Mouse (Mus musculus): Measurements from ENCODE around the gene Oas1g.
A peak's percentile ranks its signal among the peaks of the same experiment; 100 is the strongest.
"Not testable (repeated sequence)": the region's sequence is repeated elsewhere in the genome, so short reads cannot be mapped to it uniquely, and the experiment has no call there.

The Oas1g gene

DNA sequence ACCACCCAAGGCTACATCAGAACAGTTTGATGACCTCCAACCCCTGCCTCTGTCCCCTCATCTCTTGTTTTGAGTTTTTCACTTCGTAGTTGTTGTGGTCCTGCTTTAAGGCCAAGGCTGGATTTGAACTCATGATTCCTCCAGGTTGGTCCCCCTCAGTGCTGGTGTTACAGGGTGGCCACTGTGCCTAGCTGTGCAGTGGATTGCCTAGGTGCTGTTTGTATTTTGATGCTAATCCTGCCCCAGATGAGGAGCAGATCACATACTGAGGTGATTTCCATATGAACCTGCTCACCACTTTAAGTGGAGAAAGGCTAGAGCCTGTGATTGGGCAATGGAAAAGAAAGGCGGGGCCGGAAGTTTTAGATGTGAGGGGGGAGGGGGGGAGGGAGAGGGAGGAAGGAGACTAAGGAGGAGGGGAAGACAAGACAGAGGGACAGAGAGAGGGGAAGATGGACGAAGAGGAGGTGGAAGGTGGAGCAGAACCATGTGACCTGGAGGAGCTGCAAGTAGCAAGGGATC is 942 bp upstream of the Oas1g start:
- not testable (repeated sequence) for DNase-seq

DNA sequence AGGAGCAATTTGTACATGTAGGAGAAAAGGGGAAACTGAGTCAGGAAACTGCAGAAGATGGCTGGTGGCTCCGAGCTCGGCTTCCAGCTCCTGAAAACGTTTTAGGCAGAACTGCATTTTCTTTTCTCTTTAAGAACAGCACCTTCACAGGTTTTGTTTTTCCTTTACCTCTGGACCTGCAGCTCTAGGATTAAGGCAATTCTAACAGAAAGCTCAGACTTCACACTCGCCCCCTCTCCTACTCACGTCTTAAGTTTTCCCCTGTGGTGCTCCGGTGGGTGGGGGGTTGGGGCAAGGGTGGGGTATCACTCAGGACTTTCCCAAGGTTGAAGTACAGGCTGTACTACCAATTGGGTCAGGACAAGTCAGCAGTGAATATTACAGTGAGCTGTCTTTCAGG is 418 bp upstream of the Oas1g start:
- no peak for DNase-seq

DNA sequence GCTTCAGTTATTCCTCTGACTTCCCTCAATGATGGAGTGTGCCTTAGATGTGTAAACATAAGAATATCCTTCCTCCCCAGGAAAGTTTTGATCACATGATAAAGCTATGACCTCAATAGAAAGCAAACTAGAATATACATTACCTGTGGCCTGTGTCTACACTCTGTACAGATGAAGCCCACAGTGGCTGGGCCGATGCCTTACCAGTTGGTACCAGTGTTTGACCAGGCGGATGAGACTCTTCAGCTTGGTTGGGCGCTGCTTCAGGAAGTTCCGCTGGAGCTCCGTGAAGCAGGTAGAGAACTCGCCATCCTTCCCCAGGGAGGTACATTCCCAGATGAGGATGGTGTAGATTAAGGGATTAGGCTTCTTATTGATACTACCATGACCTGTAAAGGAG is 5.7 kb downstream of the Oas1g start:
- DNase-seq: not testable (repeated sequence)

GRCm38 (mm10) chr5:120878803-120879202 is 8.6 kb downstream of the Oas1g start:
- not testable (repeated sequence) for DNase-seq

GRCm38 (mm10) chr5:120877407-120877806 is 10.0 kb downstream of the Oas1g start:
- DNase-seq: not testable (repeated sequence)

DNA sequence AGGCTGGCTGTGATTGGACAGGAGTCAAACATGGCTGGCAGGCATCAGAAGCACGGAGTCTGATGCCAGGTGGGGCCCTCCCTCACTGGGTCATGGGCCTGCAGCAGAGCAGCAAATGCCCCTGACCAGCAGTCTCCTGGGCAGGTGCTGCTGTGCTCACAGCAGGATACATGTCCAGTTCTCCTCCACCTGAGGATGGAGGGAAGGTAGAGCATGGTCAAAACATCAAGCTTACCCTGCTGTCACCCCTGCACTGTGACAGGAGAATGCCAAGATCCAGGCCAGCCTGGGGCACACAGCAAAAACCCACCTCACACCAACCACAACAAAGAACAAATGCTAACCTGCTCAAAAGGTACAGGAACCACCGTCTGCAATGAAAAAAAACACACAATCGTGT is 10.6 kb downstream of the Oas1g start:
- not testable (repeated sequence) for DNase-seq

GRCm38 (mm10) chr5:120871469-120871868 is 15.9 kb downstream of the Oas1g start:
- no peak for DNase-seq

GRCm38 (mm10) chr5:120870782-120871181 is 16.6 kb downstream of the Oas1g start:
- no peak for DNase-seq

- no peak for DNase-seq
Measured at GRCm38 (mm10) chr5:120870081-120870480, 17.3 kb downstream of the Oas1g start.

DNA sequence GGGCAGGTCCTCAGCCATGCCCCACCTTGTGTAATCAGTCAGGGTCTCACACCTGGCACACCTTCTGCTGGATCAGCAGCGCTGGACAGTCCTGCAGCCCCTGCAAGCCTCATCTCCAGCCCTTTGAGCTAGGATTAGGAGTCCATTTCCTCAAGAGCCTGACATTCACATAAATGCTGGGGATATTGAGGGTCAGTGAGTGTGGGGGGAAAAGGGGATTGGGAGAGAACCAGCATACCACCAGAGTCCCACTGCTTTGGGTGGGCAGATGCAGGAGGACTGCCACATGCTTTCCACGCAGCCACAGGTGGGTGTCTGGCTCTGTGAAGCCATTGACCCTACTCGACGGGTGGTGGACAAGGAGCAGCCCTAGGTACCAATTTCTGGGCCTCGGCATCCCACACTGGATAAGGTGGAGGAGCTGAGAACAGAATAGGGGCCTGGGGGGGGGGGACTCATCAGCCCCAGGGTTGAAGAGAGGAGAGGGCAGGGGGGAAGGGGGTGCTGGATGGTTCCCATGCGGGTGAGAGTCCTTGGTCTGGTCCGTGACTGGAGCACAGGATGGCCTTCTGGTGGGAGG is 17.9 kb downstream of the Oas1g start:
- no peak for DNase-seq

DNA sequence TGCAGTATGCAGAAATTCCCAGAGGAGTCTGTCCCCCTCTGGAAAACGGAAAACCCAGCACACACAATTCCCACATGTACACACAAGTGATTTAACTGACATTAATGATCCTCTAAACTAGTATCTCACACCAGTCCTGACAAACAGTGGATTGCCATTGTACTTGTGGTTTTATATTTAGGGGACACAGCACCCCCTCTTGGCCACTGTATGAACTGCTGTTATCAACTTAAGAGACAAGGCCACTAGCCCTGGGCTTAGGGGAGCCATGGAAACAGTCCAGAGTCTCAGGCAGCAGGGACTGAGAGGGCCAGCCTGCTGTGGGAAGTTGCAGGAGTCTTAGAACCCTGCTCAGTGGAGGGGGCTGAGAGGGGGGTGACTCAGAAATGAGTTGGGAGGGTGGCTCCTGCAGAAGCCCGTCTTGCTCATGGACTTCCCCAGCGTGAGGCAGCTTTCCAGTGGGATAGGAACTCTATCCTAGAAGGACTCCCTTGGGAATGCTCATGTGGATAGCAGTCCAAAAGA is 22.0 kb downstream of the Oas1g start:
- DNase-seq: peak; percentile 18

- no peak for DNase-seq
Measured at GRCm38 (mm10) chr5:120861121-120861520, 26.3 kb downstream of the Oas1g start, which contains the start of gene Oas1h. Oas1h (plus strand) TSS chr5:120861421.

- no peak for DNase-seq
Measured at GRCm38 (mm10) chr5:120859241-120859640, 28.2 kb downstream of the Oas1g start.

DNA sequence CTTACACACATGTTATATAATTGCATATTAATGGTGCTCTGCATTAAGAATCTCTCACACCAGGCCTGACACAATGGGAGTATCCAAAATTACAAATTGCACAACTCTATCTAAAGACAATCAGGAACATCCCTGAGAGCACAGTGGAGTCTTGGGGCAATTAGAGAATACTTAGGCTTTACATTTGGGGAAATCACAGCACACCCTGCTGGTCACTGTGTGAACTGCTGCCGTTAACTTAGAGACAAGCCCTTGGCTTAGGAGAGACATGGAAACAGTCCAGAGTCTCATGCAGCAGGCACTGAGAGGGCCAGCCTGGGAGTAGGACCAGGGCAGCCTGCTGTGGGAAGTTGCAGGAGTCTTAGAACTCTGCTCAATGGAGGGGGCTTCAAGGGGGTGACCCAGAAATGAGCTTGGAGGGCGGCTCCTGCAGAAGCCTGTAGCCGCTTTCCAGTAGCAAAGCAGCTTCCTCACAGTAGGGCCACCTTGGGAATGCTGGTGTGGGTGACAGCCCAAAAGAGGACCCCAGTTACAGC is 37.7 kb downstream of the Oas1g start:
- DNase-seq: peak; percentile 43

DNA sequence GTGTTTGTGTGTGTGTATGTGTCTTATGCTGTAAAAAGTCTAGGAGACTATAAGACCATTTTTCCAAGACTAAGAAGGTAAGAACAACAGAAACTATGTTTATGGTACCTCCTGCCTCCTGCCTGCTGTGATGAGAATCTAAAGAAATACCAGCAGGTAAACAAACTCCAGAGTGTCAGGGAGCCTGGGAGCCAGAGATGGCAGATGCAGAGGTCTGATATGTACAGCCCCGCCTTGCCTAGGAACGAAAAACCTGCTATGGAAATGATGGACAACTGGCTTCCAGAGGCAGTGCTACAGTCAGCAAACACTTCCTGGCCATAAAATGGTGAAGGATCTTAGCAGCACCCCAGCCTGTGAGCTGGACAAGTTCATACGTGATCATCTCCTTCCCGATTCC is 40.3 kb downstream of the Oas1g start, which contains the start of gene Oas1f:
TSS of gene Oas1f (plus strand) at position 301 of the 400 bp plus-strand sequence.
- no peak for DNase-seq

- no peak for DNase-seq
Measured at GRCm38 (mm10) chr5:120844713-120845112, 42.7 kb downstream of the Oas1g start.

- peak; percentile 63 for DNase-seq
Measured at GRCm38 (mm10) chr5:120836731-120837585, 50.5 kb downstream of the Oas1g start.

DNA sequence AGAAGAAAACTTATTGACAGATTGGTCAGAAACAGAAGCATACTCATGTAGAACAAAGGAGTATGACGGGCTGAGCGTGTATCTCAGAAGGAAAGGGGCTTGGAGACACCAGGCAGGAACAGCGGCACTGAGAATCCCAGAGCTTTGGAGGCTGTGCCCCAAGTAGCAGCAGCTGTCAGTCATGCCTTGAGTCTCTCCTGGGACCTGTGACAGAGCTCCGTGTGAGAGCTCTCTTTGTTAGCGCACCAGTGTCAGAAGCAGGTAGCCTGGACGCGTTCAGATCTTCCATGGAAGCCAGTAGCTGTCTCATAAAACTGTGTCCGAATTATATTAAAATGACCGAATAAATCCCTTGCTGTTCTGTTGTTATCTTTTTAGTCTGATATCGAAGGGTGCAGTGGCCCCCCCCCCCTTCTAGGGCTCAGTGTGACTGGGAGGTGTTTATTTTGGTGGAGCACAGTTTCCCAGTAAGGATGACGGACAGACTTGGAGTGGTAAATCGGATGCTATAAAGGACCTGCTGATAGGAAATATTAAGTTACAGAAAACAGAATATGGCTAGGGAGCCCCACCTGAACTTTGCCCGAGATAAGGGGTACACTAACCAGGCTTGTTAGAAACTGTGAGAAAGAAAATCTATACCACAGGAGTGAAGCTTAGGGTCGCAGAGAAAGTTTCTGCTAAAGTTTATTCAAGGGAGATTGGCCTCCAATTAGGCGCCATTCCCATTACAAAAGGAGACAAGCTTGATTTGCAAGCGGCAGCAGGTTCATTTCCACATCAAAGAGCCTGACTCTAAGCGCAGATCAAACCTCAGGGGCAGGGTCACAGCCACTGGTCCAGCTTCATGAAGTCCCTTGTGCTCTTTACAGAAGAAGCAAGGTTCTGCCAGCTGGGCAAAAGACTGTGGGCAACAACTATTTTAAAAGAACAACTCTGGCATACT is 53.8 kb downstream of the Oas1g start:
- no peak for DNase-seq

- peak; percentile 19 for DNase-seq
Measured at GRCm38 (mm10) chr5:120831031-120831430, 56.4 kb downstream of the Oas1g start.

Data from thymus, postnatal 25 days (tissue).